Mouse (Mus musculus): ENCODE data around the gene Mnt. TPM values are rescaled to one million over a fixed set of nuclear protein-coding genes. Genes with fewer than 3 reads are reported as not detected.

Gene Mnt
- polyA plus RNA-seq, 1 experiment from 2014 or later = 6.4 TPM

DNA sequence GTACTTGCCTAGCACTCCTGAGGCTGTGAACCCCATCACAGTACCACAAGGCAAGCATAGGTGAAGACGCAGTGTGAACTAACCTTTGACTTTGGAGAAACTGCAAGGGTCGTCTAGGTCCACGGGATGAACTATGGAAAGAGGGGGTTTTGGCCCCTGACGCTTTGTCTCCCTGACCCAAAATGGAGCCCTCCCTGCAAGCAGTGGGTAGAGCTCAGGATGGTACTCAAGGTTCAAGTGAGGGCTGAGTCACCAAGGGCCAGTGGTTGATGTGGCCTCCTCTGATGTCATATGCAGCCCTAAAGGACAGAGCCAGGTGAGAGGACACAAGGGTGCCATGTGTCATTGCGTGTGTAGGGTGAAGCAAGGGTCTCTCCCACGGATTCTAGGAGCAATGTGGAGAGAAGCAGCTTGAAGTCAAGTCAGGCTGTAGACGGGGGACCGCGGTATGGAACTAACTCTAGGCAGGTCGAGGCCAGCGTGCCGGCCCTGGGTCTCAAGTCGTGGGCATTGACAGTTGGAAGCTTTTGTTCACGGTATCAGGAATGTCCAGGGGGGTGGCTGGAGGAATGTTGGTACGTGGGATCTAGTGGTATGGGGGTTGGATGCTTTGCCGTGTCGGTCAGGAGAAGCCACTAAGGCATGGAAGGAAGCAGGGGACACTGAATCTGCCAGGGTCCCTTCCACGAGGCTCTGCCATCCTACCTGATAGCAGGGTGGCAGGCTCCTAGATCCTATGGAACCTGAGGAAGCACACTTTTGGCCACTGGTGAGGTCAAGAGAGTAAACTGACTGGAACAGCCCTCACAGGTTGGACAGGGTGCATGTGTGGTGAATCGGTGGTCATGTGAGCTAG lies 9.4 kb downstream of the Mnt start:
- H3K4me3 ChIP-seq = no peak overlapping the region
- WGBS = 93% methylated on average over 19 of the region's 19 CpGs
- no peak for ATAC-seq (ENCODE audit: insufficient number of reproducible peaks, insufficient read depth, low FRiP score, low TSS enrichment)
- H3K36me3 ChIP-seq = peaks cover 44% of the 10 kb centered on the region
- no peak overlapping the region for H3K4me2 ChIP-seq (replicated peaks)
- no peak overlapping the region for H3K27ac ChIP-seq
- no peaks in the 10 kb centered on the region for H3K27me3 ChIP-seq
- H3K9ac ChIP-seq = no peak overlapping the region
- H3K9me3 ChIP-seq = peaks cover 4% of the 10 kb centered on the region; the same call in 1 of the 2 replicates
- peaks cover 33% of the 10 kb centered on the region for H3K4me1 ChIP-seq

DNA sequence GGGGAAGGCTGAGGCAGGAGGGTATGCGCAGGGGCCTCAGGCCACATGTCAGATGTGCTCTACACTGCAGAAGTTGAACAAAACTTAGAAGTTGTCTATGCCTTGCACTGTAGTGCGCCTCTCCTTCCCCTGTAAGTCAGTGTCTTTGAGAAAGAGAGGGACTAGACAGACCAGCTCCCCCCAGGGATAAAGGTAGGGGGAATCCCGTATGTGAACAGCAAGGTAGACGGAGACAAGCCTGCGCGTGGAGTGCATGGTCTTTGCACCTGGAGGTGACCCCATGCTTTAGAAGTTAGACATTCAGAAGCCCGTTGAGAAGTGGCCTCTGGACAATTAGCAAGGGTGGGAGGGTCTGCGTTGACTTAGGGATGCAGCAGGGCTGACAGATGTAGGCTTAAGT lies 10.0 kb downstream of the Mnt start:
- Histone ChIP-seq H3K9ac (no peak overlapping the region), H3K4me2 (replicated peaks) (no peak overlapping the region), H3K4me3 (no peak overlapping the region), H3K4me1 (peaks cover 31% of the 10 kb centered on the region), H3K27me3 (no peaks in the 10 kb centered on the region), H3K9me3 (peaks cover 4% of the 10 kb centered on the region; the same call in 1 of the 2 replicates), H3K36me3 (peaks cover 49% of the 10 kb centered on the region), H3K27ac (no peak overlapping the region)
- no peak for ATAC-seq (ENCODE audit: insufficient number of reproducible peaks, insufficient read depth, low FRiP score, low TSS enrichment)
- WGBS = 86% methylated on average over 8 of the region's 8 CpGs

DNA sequence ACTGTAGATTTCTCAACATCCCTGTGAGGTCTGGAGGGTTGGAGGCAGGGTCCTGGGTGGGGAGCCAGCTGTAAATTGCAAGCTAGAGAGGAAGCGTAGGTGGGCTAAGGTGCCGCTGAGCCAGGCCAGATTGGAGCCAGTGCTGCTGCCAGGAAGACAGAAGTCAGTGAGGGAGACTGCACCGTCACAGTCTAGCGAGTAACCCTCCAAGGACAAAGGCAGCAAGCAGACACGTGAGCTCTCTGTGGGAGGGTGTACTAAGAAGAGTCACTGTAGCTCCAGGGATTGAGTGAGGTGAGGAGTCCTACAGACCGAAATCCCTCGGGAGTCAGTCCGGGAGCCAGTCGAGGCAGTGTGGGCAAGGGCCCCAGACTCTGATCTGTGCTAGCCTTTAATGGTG lies 10.6 kb downstream of the Mnt start:
- no peak overlapping the region for H3K9ac ChIP-seq
- ATAC-seq (ENCODE audit: insufficient number of reproducible peaks, insufficient read depth, low FRiP score, low TSS enrichment) = no peak
- 83% methylated on average over 9 of the region's 9 CpGs for WGBS
- H3K36me3 ChIP-seq = peaks cover 50% of the 10 kb centered on the region
- H3K4me3 ChIP-seq = no peak overlapping the region
- H3K27me3 ChIP-seq = no peaks in the 10 kb centered on the region
- H3K4me1 ChIP-seq = peaks cover 25% of the 10 kb centered on the region
- H3K4me2 ChIP-seq (replicated peaks) = no peak overlapping the region
- no peak overlapping the region for H3K27ac ChIP-seq
- peaks cover 4% of the 10 kb centered on the region; the same call in 1 of the 2 replicates for H3K9me3 ChIP-seq

DNA sequence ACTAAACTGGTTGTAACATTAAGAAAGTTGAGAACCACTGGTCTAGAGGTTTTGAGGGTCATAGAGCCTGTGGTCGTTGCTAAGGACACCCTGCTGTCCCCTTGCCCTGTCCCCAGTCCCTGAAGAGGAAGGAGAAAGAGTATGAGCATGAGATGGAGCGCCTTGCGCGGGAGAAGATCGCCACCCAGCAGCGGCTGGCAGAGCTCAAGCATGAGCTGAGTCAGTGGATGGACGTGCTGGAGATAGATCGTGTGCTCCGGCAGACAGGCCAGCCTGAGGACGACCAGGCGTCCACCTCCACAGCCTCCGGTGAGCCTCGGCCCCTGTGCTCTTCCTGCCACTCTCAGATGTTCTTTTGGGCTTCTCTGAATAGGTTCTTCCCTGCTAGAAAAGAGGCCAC lies 11.3 kb downstream of the Mnt start:
- Histone ChIP-seq H3K9me3 (peaks cover 4% of the 10 kb centered on the region; the same call in 1 of the 2 replicates), H3K4me2 (replicated peaks) (no peak overlapping the region), H3K27me3 (no peaks in the 10 kb centered on the region), H3K27ac (no peak overlapping the region), H3K4me3 (no peak overlapping the region), H3K9ac (no peak overlapping the region), H3K4me1 (peaks cover 20% of the 10 kb centered on the region), H3K36me3 (peaks cover 46% of the 10 kb centered on the region)
- no peak for ATAC-seq (ENCODE audit: insufficient number of reproducible peaks, insufficient read depth, low FRiP score, low TSS enrichment)
- 88% methylated on average over 13 of the region's 13 CpGs for WGBS

DNA sequence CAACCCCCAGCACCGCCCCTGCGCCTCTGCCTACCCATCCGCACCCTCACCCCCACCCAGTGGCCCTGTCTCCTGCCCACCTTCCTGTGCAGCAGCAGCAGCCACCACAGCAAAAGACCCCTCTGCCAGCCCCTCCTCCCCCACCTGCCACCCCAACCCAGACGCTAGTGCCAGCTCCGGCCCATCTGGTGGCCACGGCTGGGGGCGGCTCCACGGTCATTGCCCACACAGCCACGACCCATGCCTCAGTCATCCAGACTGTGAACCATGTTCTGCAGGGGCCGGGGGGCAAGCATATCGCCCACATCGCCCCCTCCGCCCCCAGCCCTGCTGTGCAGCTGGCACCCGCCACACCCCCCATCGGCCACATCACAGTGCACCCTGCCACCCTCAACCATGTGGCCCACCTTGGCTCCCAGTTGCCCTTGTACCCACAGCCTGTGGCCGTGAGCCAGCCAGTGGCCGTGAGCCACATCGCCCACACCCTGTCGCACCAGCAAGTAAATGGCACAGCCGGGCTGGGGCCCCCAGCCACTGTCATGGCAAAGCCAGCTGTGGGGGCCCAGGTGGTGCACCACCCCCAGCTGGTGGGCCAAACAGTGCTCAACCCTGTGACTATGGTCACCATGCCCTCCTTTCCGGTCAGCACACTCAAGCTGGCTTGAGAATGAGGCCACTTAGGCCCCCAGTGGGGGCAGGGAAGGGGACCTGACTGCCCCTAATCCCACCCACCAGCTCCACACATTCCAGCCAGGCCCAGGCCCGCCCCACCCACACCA lies 12.1 kb downstream of the Mnt start:
- 89% methylated on average over 22 of the region's 22 CpGs for WGBS
- H3K36me3 ChIP-seq = peaks cover 46% of the 10 kb centered on the region
- no peak overlapping the region for H3K9ac ChIP-seq

DNA sequence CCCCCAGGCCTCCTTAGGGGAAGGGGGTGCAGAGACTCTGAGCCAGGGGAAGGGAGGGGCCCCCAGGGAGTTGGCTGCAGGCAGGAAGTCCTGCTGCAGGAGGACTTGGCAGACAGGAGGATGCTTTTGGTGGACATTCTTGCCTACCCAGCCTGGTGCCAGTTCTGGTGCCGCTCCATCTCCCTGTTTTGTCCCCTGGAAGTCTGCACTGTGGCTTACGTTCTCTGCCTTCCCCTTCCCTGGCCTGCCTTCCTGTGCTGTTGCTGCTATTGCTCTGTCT lies 12.7 kb downstream of the Mnt start:
- WGBS = 63% methylated on average over 2 of the region's 2 CpGs
- Histone ChIP-seq H3K27ac (peak overlapping the region; percentile 8; the same call in 1 of the 2 replicates), H3K4me2 (replicated peaks) (no peak overlapping the region), H3K4me3 (no peak overlapping the region), H3K9me3 (peaks cover 4% of the 10 kb centered on the region; the same call in 1 of the 2 replicates), H3K36me3 (peaks cover 46% of the 10 kb centered on the region), H3K9ac (no peak overlapping the region), H3K27me3 (no peaks in the 10 kb centered on the region), H3K4me1 (peaks cover 21% of the 10 kb centered on the region)
- no peak for ATAC-seq (ENCODE audit: insufficient number of reproducible peaks, insufficient read depth, low FRiP score, low TSS enrichment)

More for the DNA sequence above, 12.1 kb downstream of the Mnt start:
- Histone ChIP-seq H3K27ac (peak overlapping the region; percentile 8; the same call in 1 of the 2 replicates), H3K4me2 (replicated peaks) (no peak overlapping the region), H3K9me3 (peaks cover 4% of the 10 kb centered on the region; the same call in 1 of the 2 replicates), H3K4me1 (peaks cover 16% of the 10 kb centered on the region), H3K4me3 (no peak overlapping the region), H3K27me3 (no peaks in the 10 kb centered on the region)
- no peak for ATAC-seq (ENCODE audit: insufficient number of reproducible peaks, insufficient read depth, low FRiP score, low TSS enrichment)

DNA sequence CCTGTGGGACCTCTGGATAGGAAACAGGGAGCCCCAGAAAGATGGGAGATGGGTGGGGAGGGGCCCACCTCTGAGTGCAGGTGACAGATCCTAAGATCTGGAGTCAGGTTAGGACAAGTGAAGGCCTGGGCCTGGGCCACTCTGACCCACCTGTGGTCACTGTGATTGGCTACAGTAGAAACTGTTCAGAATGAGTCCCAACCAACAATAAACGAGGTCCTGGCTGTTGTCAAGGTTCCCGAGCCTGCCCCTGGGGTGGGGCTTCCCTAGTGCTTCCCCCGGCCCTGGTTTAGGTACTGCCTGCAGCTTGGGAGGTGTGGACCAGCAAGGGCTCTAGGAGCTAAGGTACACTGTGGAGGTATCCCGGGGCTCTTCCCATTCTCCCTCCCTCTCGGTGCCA lies 13.0 kb downstream of the Mnt start:
- no peak overlapping the region for H3K27ac ChIP-seq
- H3K9ac ChIP-seq = no peak overlapping the region
- H3K9me3 ChIP-seq = peaks cover 4% of the 10 kb centered on the region; the same call in 1 of the 2 replicates
- WGBS = 63% methylated on average over 5 of the region's 5 CpGs
- H3K4me3 ChIP-seq = no peak overlapping the region
- H3K4me1 ChIP-seq = peaks cover 21% of the 10 kb centered on the region
- H3K27me3 ChIP-seq = no peaks in the 10 kb centered on the region
- H3K4me2 ChIP-seq (replicated peaks) = no peak overlapping the region
- no peak for ATAC-seq (ENCODE audit: insufficient number of reproducible peaks, insufficient read depth, low FRiP score, low TSS enrichment)
- H3K36me3 ChIP-seq = peaks cover 46% of the 10 kb centered on the region

DNA sequence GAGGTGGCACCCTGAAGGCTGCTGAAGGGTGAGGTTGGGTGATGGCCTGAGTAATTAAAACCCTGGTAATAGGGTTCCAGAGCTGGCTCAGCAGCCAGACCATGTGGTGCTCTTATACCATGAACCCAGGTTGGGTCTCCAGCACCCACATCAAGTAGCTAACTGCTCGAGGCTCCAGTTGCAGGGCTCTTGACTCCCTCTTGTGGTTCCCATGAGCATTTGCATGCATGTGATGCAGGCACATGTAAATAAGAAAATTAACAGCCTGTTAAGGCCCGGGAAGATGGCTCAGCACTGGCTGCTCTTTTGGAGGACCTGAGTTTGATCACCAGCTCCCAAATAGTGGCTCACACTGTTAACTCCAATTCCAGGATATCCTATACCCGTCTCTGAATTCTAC lies 15.1 kb downstream of the Mnt start:
- no peaks in the 10 kb centered on the region for H3K27me3 ChIP-seq
- WGBS = 66% methylated on average over 3 of the region's 3 CpGs
- no peak for ATAC-seq (ENCODE audit: insufficient number of reproducible peaks, insufficient read depth, low FRiP score, low TSS enrichment)
- H3K9ac ChIP-seq = no peak overlapping the region
- H3K4me3 ChIP-seq = no peak overlapping the region
- H3K4me1 ChIP-seq = peaks cover 14% of the 10 kb centered on the region; the same call in 1 of the 2 replicates
- H3K9me3 ChIP-seq = peaks cover 4% of the 10 kb centered on the region; the same call in 1 of the 2 replicates
- H3K4me2 ChIP-seq (replicated peaks) = no peak overlapping the region
- no peak overlapping the region for H3K27ac ChIP-seq
- peaks cover 46% of the 10 kb centered on the region for H3K36me3 ChIP-seq

DNA sequence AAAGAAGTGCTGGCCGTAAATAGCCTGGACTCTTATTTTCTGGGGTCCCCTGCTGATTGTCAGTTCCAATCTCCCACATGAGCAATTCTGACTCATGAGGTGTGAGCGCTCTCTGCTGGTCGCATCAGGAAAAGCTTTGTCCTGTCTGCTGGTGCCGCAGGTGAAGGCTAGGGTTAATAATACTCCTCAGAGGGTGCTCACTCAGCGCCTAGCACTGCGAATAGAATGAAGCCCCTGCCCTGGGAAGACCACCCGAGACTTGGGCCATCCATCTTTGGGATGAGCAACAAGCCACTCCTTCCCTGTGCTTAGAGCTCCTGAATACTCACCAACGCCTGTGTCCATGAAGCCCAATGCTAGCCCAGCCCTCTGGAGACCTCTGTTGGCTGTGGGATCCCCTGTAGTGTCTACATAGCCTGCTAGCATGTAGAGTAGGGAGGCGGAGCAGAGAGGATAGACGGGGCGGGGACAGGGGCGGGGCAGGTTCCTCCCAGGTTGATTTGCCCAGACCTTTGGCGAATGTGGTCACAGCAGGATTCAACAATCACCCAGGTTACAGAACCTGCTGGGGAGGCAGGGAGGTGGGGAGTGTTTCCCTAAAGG lies 17.3 kb downstream of the Mnt start:
- peak overlapping the region; percentile 2; the same call in 1 of the 2 replicates for H3K27ac ChIP-seq

DNA sequence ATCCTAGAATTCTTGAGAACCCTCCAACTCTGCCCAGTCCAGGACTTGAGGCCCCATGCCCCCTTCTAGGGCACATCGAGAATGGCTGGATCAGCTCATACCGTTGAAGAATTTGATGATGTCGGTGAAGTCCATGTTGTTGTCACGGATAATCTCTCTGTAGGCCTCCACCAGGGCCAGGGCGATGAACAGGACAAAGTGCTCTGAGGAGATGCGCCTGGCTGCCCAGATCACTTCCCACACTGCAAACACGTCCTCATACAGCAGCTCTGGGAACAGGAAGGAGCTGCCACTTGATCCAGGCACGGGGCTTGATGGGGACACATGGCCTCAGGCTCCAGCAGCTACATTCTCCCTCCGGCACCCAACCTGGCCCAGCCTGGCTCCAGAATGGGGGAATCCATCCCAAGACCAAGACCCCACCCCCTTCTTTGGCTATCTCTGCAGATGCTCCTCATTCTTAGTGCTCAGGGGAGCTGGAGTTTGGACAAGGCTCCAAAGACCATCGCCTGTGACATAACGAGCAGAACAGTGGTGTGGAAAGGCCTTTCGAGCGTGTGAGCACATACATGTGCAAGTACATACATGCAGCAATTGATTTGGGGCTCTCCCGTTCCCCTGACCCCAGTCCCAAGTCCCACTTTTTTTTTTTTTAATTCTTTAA lies 20.4 kb downstream of the Mnt start:
- no peak overlapping the region for H3K27ac ChIP-seq

More for the DNA sequence above, 17.3 kb downstream of the Mnt start:
- ATAC-seq (ENCODE audit: insufficient number of reproducible peaks, insufficient read depth, low FRiP score, low TSS enrichment) = no peak
- Histone ChIP-seq H3K4me3 (no peak overlapping the region), H3K4me1 (peaks cover 10% of the 10 kb centered on the region; the same call in 1 of the 2 replicates), H3K9ac (no peak overlapping the region; the same call in 1 of the 2 replicates), H3K36me3 (peaks cover 31% of the 10 kb centered on the region), H3K27me3 (no peaks in the 10 kb centered on the region), H3K4me2 (replicated peaks) (0 out of 2 replicates have a peak overlapping the region, but pooled peaks have one; percentile 7), H3K9me3 (peaks cover 4% of the 10 kb centered on the region; the same call in 1 of the 2 replicates)
- 6% methylated on average over 13 of the region's 13 CpGs for WGBS

DNA sequence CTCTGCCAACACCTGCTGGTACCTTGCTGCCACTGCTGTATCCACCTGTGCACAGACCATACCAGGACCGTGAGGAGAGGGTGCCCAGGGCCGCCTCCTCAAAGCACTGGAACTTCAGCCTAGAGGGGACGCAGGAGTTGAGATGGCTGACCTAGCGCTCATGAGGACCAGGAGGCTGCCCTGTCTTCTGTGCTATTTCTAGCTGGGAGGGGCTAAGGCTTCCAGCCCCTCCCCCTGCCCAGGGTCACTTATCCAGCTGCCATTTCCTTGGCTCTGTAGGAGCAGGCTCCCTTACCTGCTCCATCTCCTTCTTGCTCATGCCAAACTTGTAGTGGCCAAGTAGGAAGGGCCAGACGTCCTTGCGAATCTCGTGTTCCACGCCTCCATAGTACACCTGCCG lies 27.0 kb downstream of the Mnt start:
- Histone ChIP-seq H3K9me3 (no peaks in the 10 kb centered on the region), H3K4me3 (no peak overlapping the region), H3K4me2 (replicated peaks) (no peak overlapping the region), H3K27ac (no peak overlapping the region), H3K27me3 (no peaks in the 10 kb centered on the region), H3K9ac (no peak overlapping the region), H3K36me3 (no peaks in the 10 kb centered on the region), H3K4me1 (no peaks in the 10 kb centered on the region)
- 82% methylated on average over 9 of the region's 9 CpGs for WGBS
- no peak for ATAC-seq (ENCODE audit: insufficient number of reproducible peaks, insufficient read depth, low FRiP score, low TSS enrichment)

More for the DNA sequence above, 20.4 kb downstream of the Mnt start:
- H3K9ac ChIP-seq = no peak overlapping the region
- H3K4me2 ChIP-seq (replicated peaks) = no peak overlapping the region
- H3K4me3 ChIP-seq = no peak overlapping the region
- H3K36me3 ChIP-seq = 0 out of 2 replicates have a peak, but pooled peaks cover 3% of the 10 kb centered on the region
- no peaks in the 10 kb centered on the region for H3K9me3 ChIP-seq
- 71% methylated on average over 14 of the region's 14 CpGs for WGBS
- H3K27me3 ChIP-seq = no peaks in the 10 kb centered on the region
- peaks cover 8% of the 10 kb centered on the region; the same call in 1 of the 2 replicates for H3K4me1 ChIP-seq
- no peak for ATAC-seq (ENCODE audit: insufficient number of reproducible peaks, insufficient read depth, low FRiP score, low TSS enrichment)
